Comparison of ENCODE assay signal across 10 mouse cellular contexts in genomic region chr11:114867361-114868235, GRCm38 (mm10). TPM values are rescaled to one million over a fixed set of nuclear protein-coding genes. Genes with fewer than 3 reads are reported as not detected.
DNase-seq lines count a peak whose midpoint lies in the region; ATAC-seq and TF ChIP-seq lines count a peak whose summit lies in the region.
"Had no signal": no experiment of that assay in that cellular context is flagged by ENCODE, and none has a peak within 500 bp of the region (broad histone marks: within the 10 kb centered on the region; RNA-seq: fewer than 3 reads in every experiment).

No protein-coding gene starts in this region.

- H3K36me3 ChIP-seq in midbrain, embryonic 10.5 days, result peaks cover 7% of the 10 kb centered on the region; the same call in 1 of the 2 replicates
- H3K36me3 ChIP-seq in midbrain, postnatal 0 days (ENCODE audit: insufficient read depth, low read length), result no peaks in the 10 kb centered on the region
- peaks cover 56% of the 10 kb centered on the region for H3K36me3 ChIP-seq in kidney, embryonic 16.5 days (ENCODE audit: insufficient read depth, low read length)
- H3K36me3 ChIP-seq in stomach, postnatal 0 days (ENCODE audit: control insufficient read depth, insufficient read depth, low read length), result no peaks in the 10 kb centered on the region

- H3K4me2 ChIP-seq in midbrain, postnatal 0 days (ENCODE audit: low read depth, low read length, poor library complexity, severe bottlenecking), result no peak overlapping the region
- H3K4me2 ChIP-seq in kidney, embryonic 16.5 days (replicated peaks; ENCODE audit: low read depth, low read length), result peak overlapping the region; percentile 2; the same call in 1 of the 2 replicates
- no peak overlapping the region; the same call in 1 of the 2 replicates for H3K4me2 ChIP-seq in stomach, postnatal 0 days (replicated peaks; ENCODE audit: low read depth)
- H3K4me2 ChIP-seq: limb, embryonic 12.5 days had no signal

- WGBS in midbrain, embryonic 10.5 days, result 86% methylated on average over 11 of the region's 11 CpGs
- WGBS in midbrain, postnatal 0 days, result 76% methylated on average over 11 of the region's 11 CpGs
- WGBS in kidney, embryonic 16.5 days, result 38% methylated on average over 11 of the region's 11 CpGs
- WGBS in stomach, postnatal 0 days, result 36% methylated on average over 11 of the region's 11 CpGs

- peak; percentile 89 for DNase-seq in heart, adult 11 months
- DNase-seq in heart, adult 9 months (ENCODE audit: low spot score in 2 of 2), result no peak
- no peak for DNase-seq in midbrain, embryonic 10.5 days (ENCODE audit: low spot score)
- no peak for DNase-seq in midbrain, postnatal 0 days (ENCODE audit: low spot score)
- DNase-seq in stomach, postnatal 0 days (ENCODE audit: low spot score), result peak; percentile 66
- no peak for DNase-seq in gastrocnemius, postnatal 14 days

- H3K4me3 ChIP-seq in midbrain, embryonic 10.5 days, result no peak overlapping the region
- no peak overlapping the region for H3K4me3 ChIP-seq in midbrain, postnatal 0 days (ENCODE audit: low read depth, low read length)
- no peak overlapping the region for H3K4me3 ChIP-seq in kidney, embryonic 16.5 days (ENCODE audit: low read length)
- H3K4me3 ChIP-seq in stomach, postnatal 0 days (ENCODE audit: low read depth, low read length), result no peak overlapping the region
- H3K4me3 ChIP-seq: limb, embryonic 12.5 days had no signal

- peak overlapping the region; percentile 46; the same call in 1 of the 2 replicates for H3K27ac ChIP-seq in midbrain, embryonic 10.5 days (replicated peaks)
- no peak overlapping the region for H3K27ac ChIP-seq in midbrain, postnatal 0 days (ENCODE audit: low read depth, low read length)
- H3K27ac ChIP-seq in kidney, embryonic 16.5 days (ENCODE audit: low read length), result peak overlapping the region; percentile 66
- H3K27ac ChIP-seq in stomach, postnatal 0 days (replicated peaks), result peak overlapping the region; percentile 65
- H3K27ac ChIP-seq: limb, embryonic 12.5 days had no signal

- TF ChIP-seq CTCF in midbrain, postnatal 0 days (IDR thresholded peaks at IDR 0.05), result no peak
- TF ChIP-seq CTCF in stomach, postnatal 0 days (IDR thresholded peaks at IDR 0.05; ENCODE audit: low read depth), result no peak

- peaks cover 22% of the 10 kb centered on the region for H3K4me1 ChIP-seq in midbrain, embryonic 10.5 days
- H3K4me1 ChIP-seq in midbrain, postnatal 0 days (ENCODE audit: insufficient read depth, low read length), result no peaks in the 10 kb centered on the region
- peaks cover 40% of the 10 kb centered on the region for H3K4me1 ChIP-seq in kidney, embryonic 16.5 days (ENCODE audit: insufficient read depth, low read length)
- H3K4me1 ChIP-seq in stomach, postnatal 0 days (replicated peaks; ENCODE audit: control insufficient read depth, insufficient read depth), result 0 out of 2 replicates have a peak, but pooled peaks cover 7% of the 10 kb centered on the region

- H3K27me3 ChIP-seq in midbrain, embryonic 10.5 days (ENCODE audit: low read depth, poor library complexity, severe bottlenecking), result no peaks in the 10 kb centered on the region
- no peaks in the 10 kb centered on the region for H3K27me3 ChIP-seq in midbrain, postnatal 0 days (ENCODE audit: insufficient read depth, low read length)
- no peaks in the 10 kb centered on the region for H3K27me3 ChIP-seq in kidney, embryonic 16.5 days (ENCODE audit: insufficient read depth, low read length)
- no peaks in the 10 kb centered on the region for H3K27me3 ChIP-seq in stomach, postnatal 0 days (ENCODE audit: control insufficient read depth, insufficient read depth, low read length)
- H3K27me3 ChIP-seq: limb, embryonic 12.5 days had no signal

- no peak overlapping the region for H3K9ac ChIP-seq in midbrain, postnatal 0 days (replicated peaks; ENCODE audit: low read length, poor library complexity, severe bottlenecking)
- H3K9ac ChIP-seq in kidney, embryonic 16.5 days (replicated peaks; ENCODE audit: low read length), result no peak overlapping the region; the same call in 1 of the 2 replicates
- peak overlapping the region; percentile 35; the same call in 1 of the 2 replicates for H3K9ac ChIP-seq in stomach, postnatal 0 days (ENCODE audit: low read length)
- H3K9ac ChIP-seq: limb, embryonic 12.5 days had no signal

- no peaks in the 10 kb centered on the region for H3K9me3 ChIP-seq in midbrain, embryonic 10.5 days (replicated peaks)
- H3K9me3 ChIP-seq in midbrain, postnatal 0 days (ENCODE audit: low read length), result no peaks in the 10 kb centered on the region
- no peaks in the 10 kb centered on the region for H3K9me3 ChIP-seq in kidney, embryonic 16.5 days (ENCODE audit: low read length)
- H3K9me3 ChIP-seq in stomach, postnatal 0 days (ENCODE audit: control insufficient read depth, low read length), result no peaks in the 10 kb centered on the region
- H3K9me3 ChIP-seq: limb, embryonic 12.5 days had no signal

- intact Hi-C loops in gastrocnemius, postnatal 14 days (cut with DNase I; ENCODE audit: low total_unique reads), result no loop called here

- no peak for ATAC-seq in midbrain, postnatal 0 days (ENCODE audit: low FRiP score)
- ATAC-seq in kidney, embryonic 16.5 days (ENCODE audit: low FRiP score, low TSS enrichment), result peak; percentile 29
- peak; percentile 43 for ATAC-seq in stomach, postnatal 0 days (ENCODE audit: low FRiP score, low TSS enrichment)
- ATAC-seq in megakaryocyte-erythroid progenitor cell, adult 5-6 weeks (replicated peaks; ENCODE audit: low FRiP score, low TSS enrichment, poor library complexity, severe bottlenecking), result no peak
- ATAC-seq: activated CD4-positive, CD25-positive, alpha-beta regulatory T cell, adult 4 months had no signal

- no peak for TF ChIP-seq EP300 in stomach, postnatal 0 days (optimal IDR thresholded peaks at IDR 0.05)

RNA-seq across cellular contexts. Expression of gene Gprc5c, which starts 16.6 kb away (rescaled TPM):
- polyA plus RNA-seq in midbrain, embryonic 10.5 days (2016; fragmentation: Nextera tagmentation; extraction: Ambion mirVana), result 19.0 TPM in 2 replicates
- 7.5 and 12.8 TPM in 2 replicates for total RNA-seq in midbrain, postnatal 0 days (2014; rRNA removed)
- polyA plus RNA-seq in midbrain, postnatal 0 days (2015; fragmentation: Nextera tagmentation; extraction: Ambion mirVana), result 5.7 and 5.8 TPM in 2 replicates
- 153 and 162 TPM in 2 replicates for polyA plus RNA-seq in kidney, embryonic 16.5 days (2015; fragmentation: Nextera tagmentation; extraction: Ambion mirVana)
- polyA plus RNA-seq in stomach, postnatal 0 days (2015; fragmentation: Nextera tagmentation; extraction: Ambion mirVana), result 10.8 and 11.2 TPM in 2 replicates
- 10 to 100 TPM; 39.1 to 43.0 TPM for total RNA-seq in gastrocnemius, postnatal 14 days (2021)
- total RNA-seq in megakaryocyte-erythroid progenitor cell, adult 5-6 weeks (2014; fragmentation: Nextera tagmentation), result not detected in 2 replicates
- not detected in 2 replicates for total RNA-seq in megakaryocyte-erythroid progenitor cell, adult 5-6 weeks (2017)

RNA-seq across cellular contexts. Expression of gene Cd300a, which starts 22.2 kb away (rescaled TPM):
- 0.58 and 0.93 TPM in 2 replicates for polyA plus RNA-seq in midbrain, embryonic 10.5 days (2016; fragmentation: Nextera tagmentation; extraction: Ambion mirVana)
- 1.5 and 1.8 TPM in 2 replicates for total RNA-seq in midbrain, postnatal 0 days (2014; rRNA removed)
- polyA plus RNA-seq in midbrain, postnatal 0 days (2015; fragmentation: Nextera tagmentation; extraction: Ambion mirVana), result 1.4 and 1.7 TPM in 2 replicates
- polyA plus RNA-seq in kidney, embryonic 16.5 days (2015; fragmentation: Nextera tagmentation; extraction: Ambion mirVana), result 1.8 and 2.2 TPM in 2 replicates
- polyA plus RNA-seq in stomach, postnatal 0 days (2015; fragmentation: Nextera tagmentation; extraction: Ambion mirVana), result 1.5 and 2.1 TPM in 2 replicates
- total RNA-seq in gastrocnemius, postnatal 14 days (2021), result under 1 TPM; 0.55 to 0.84 TPM
- total RNA-seq in megakaryocyte-erythroid progenitor cell, adult 5-6 weeks (2014; fragmentation: Nextera tagmentation), result 0.52 and 1.9 TPM in 2 replicates
- 1.3 and 5.7 TPM in 2 replicates for total RNA-seq in megakaryocyte-erythroid progenitor cell, adult 5-6 weeks (2017)

Comparison
In these comparisons a context has a peak if more than half of its experiments do, and no peak if none do; other contexts are left out.
1. DNase-seq: peak in heart, adult 11 months (single experiment) and stomach, postnatal 0 days (single experiment); none in heart, adult 9 months (0 of 2), midbrain, embryonic 10.5 days (single experiment), midbrain, postnatal 0 days (single experiment) and gastrocnemius, postnatal 14 days (single experiment).
2. ATAC-seq: peak in kidney, embryonic 16.5 days (single experiment) and stomach, postnatal 0 days (single experiment); none in midbrain, postnatal 0 days (single experiment) and megakaryocyte-erythroid progenitor cell, adult 5-6 weeks (single experiment).